Mouse (Mus musculus): Measurements from ENCODE around the gene Chd5.

The Chd5 gene

GRCm38 (mm10) chr4:152355672-152356071, 17.2 kb downstream of the Chd5 start:
- DNase-seq: no peak

GRCm38 (mm10) chr4:152359700-152360099, 21.2 kb downstream of the Chd5 start:
- DNase-seq: no peak

GRCm38 (mm10) chr4:152360855-152361254, 22.4 kb downstream of the Chd5 start:
- peak in 1 of 2 experiments; percentile 24 for DNase-seq

- DNase-seq: no peak
Measured at GRCm38 (mm10) chr4:152362180-152362579, 23.7 kb downstream of the Chd5 start.

GRCm38 (mm10) chr4:152365228-152365627, 26.8 kb downstream of the Chd5 start:
- no peak for DNase-seq

- no peak for DNase-seq
Measured at GRCm38 (mm10) chr4:152382528-152383252, 44.2 kb downstream of the Chd5 start.

GRCm38 (mm10) chr4:152385644-152386043, 47.2 kb downstream of the Chd5 start:
- DNase-seq: peak in 1 of 2 experiments; percentile 35

- no peak for DNase-seq
Measured at GRCm38 (mm10) chr4:152392192-152392591, 53.7 kb downstream of the Chd5 start.

GRCm38 (mm10) chr4:152392627-152393026, 54.2 kb downstream of the Chd5 start:
- no peak for DNase-seq

- DNase-seq: no peak
Measured at GRCm38 (mm10) chr4:152398926-152399325, 60.5 kb downstream of the Chd5 start.

- DNase-seq: no peak
Measured at GRCm38 (mm10) chr4:152405143-152405542, 66.7 kb downstream of the Chd5 start.

- DNase-seq: no peak
Measured at GRCm38 (mm10) chr4:152405671-152406201, 67.3 kb downstream of the Chd5 start.

- DNase-seq: no peak
Measured at GRCm38 (mm10) chr4:152406531-152406930, 68.1 kb downstream of the Chd5 start.

GRCm38 (mm10) chr4:152410961-152411360, 72.5 kb downstream of the Chd5 start:
- no peak for DNase-seq

GRCm38 (mm10) chr4:152412524-152413080, 74.2 kb downstream of the Chd5 start:
- DNase-seq: no peak

GRCm38 (mm10) chr4:152418229-152419060, 80.0 kb downstream of the Chd5 start:
- no peak for DNase-seq

GRCm38 (mm10) chr4:152423576-152423975, 85.1 kb downstream of the Chd5 start:
- DNase-seq: no peak

GRCm38 (mm10) chr4:152424341-152424740, 85.9 kb downstream of the Chd5 start:
- DNase-seq: no peak

- no peak for DNase-seq
Measured at GRCm38 (mm10) chr4:152424922-152425321, 86.5 kb downstream of the Chd5 start.

GRCm38 (mm10) chr4:152428259-152428658, 89.8 kb downstream of the Chd5 start:
- DNase-seq: peak in 1 of 2 experiments; percentile 22

GRCm38 (mm10) chr4:152432308-152432707, 93.9 kb downstream of the Chd5 start:
- DNase-seq: peak in 1 of 2 experiments; percentile 45

- DNase-seq: peak; percentile 38 to 72
Measured at GRCm38 (mm10) chr4:152434836-152435235, 96.4 kb downstream of the Chd5 start.

GRCm38 (mm10) chr4:152435255-152435654, 96.8 kb downstream of the Chd5 start:
- peak; percentile 29 to 68 for DNase-seq
